Mouse (Mus musculus): ENCODE data around the gene Ambn. TPM values are rescaled to one million over a fixed set of nuclear protein-coding genes. Genes with fewer than 3 reads are reported as not detected.
"Not testable (repeated sequence)": the region's sequence is repeated elsewhere in the genome, so short reads cannot be mapped to it uniquely, and the experiment has no call there.

Ambn gene
- not detected for total RNA-seq (2021)
- long read RNA-seq, experiment 1, result 0 reads
- long read RNA-seq, experiment 2, result 0 reads

DNA sequence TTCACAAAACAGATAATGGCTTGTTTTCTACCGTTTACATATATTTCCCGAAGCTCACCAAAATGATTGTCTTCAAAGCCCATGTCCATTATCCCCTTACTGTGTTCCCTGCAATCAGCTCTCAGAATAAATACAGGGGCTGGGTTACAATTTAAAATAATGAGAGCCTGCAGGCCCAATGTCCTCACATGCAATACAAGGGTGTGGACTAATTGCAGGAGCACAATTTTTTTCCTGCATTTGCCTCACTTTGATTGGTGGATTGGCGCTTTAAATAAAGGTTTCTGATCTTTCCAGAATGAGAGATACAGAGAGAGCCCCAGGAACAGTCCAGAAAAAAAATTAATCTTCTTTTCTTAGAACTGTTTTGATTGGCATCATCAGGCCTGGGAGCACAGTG lies at the start of gene Ambn:
Gene Ambn, plus strand, starts transcription at position 301 of the 400 bp plus-strand sequence.
- DNase-seq, result no peak
- intact Hi-C loops (cut with DNase I; ENCODE audit: low total_unique reads), result no loop called here

DNA sequence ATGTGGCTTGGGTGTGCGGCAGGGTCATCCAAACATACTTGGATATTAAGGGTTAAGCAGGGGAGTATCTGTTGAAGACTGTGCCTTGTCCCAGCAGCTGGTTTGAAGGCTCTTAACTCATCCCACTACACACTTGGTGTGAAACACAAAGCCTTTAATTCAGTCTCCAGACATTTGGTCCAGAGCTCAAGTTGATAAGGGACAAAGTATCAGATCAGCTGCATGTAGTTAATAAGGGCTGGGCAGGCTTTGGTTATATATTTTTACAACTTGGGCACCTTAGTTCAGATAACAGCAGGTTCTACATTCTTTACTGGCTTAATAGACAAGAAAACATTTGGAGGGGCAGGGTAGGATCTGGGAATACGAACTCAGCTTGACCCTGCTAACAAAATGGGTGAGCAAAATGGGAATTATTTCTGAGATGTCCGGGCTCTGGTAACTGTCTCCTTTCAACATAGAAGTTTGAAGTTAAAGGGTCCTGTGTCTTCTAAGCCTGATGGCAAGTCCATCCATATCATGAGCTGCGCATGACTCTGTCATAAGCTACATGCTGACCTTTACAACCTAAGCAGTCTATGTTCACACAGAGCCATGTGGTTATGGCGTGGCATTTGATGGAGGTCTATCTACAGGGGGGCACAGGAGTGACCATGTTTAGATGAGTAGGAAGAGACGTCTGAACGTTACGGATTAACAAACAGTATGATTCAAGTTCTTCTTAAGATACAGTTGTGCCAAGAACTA lies 35.3 kb upstream of the Ambn start:
- intact Hi-C loops (cut with DNase I; ENCODE audit: low total_unique reads), result no loop called here
- no peak for DNase-seq

DNA sequence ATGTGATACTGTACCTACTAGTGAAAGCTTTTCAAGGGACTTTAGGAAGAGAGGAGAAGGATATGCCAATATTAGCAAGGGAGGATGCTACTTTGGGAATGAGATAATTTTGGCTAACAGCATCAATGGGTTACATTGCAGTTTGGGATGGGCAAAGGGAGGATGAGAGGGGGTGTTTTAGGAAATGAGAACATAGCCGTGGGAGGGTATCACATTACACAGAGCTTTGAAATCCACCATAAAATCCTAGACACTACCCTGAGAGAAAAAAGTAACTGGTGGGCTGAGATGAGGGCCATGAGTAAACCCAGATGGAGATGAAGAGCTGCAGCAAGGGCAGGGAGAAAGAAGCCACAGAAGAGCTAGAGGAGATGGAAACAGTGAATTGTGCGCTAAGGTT lies 30.9 kb upstream of the Ambn start:
- DNase-seq; intact Hi-C loops (cut with DNase I; ENCODE audit: low total_unique reads): not testable (repeated sequence)

DNA sequence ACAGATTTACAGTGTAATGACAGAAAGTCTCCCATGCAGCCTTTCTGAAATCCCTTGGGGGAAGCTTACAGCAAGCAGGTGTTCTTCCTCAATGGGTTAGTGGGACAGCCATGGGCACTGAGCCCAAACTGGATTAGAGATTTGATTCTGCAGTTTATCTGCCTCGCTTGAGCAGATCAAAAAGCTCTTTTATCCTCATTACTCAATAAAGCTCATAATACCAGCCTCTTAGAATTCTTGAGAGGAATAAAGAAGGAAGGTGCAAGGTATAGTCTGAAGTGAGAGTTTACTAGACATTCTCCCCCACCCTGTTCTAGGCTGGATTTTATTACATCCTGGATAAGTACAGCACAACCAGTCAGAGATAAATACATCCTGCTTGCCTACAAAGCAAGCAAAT lies 29.0 kb upstream of the Ambn start:
- intact Hi-C loops (cut with DNase I; ENCODE audit: low total_unique reads), result no loop called here
- DNase-seq, result no peak

DNA sequence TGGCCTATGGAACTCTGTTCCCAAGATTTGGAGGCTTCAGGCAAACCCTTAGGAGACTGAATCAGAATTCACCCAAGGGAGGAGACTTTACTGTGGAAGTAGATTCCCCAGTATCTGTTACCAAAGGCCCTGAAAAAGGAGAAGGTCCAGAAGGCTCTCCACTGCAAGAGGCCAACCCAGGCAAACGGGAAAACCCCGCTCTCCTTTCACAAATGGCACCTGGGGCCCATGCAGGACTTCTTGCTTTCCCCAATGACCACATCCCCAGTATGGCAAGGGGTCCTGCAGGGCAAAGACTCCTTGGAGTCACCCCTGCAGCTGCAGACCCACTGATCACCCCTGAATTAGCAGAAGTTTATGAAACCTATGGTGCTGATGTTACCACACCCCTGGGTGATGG lies 11.7 kb downstream of the Ambn start:
- DNase-seq, result no peak

DNA sequence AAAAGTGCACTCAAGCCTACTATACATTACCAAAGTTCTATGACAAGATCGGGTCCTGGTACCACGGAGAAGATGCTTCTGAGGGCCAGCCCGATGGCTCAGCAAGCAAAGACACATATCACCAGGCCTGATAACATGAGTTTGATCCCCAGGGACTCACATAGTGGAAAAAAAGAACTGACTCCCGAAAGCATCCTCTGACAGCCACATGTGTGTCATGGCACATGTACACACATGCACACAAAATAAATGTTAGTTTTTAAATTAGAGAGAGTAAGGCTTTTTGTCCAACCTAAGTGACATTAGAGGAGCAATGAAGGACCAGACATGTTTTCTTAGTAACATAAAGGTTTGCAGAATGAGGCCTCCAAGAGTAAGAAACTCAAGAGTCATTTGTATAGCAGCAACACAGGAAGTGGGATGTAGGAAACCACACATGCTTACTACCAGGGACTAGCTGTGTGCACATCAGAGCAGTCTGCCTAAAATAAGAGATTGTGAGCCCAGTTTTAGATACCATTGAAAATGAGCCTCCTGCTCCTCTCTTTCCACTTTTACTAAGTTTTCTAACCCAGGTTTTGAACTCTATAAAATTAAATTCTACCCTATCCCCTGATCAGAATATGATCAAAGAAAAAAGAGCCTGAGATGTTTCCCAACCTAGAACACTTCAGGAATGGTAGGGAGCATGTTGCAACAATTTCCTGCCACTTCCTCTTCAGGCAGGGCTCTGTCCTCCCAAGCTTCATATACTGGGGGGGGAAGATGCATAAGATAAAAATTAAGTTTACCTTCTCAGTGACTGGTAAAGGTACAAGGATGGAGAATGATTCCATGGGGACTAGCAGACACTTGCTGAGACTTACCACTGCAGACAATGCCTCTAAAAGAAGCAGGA lies 13.3 kb downstream of the Ambn start:
- intact Hi-C loops (cut with DNase I; ENCODE audit: low total_unique reads), result no loop called here
- no peak for DNase-seq

More for the DNA sequence above, 11.7 kb downstream of the Ambn start:
- intact Hi-C loops (cut with DNase I; ENCODE audit: low total_unique reads), result no loop called here

DNA sequence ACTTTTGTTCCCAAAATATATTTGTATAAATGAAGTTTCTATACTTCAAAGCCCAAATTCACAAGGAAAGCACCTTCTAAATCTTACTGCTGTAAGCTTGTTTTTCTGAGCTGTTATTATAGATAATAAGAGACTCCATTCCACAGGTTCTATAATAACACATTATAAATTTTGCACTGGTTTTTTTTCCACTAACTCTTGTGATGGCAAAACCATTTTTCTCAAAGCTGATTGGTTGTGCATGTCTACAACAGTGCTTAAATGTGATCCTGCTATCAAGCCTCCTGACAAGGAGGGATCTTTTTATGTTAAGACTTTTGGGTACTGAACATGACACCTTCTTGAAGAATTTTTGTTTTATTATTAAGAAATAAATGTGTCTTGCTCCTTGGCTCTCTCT lies 31.9 kb downstream of the Ambn start, which contains the start of gene Enam:
Gene Enam, plus strand, starts transcription at position 301 of the 400 bp plus-strand sequence.
- intact Hi-C loops (cut with DNase I; ENCODE audit: low total_unique reads), result no loop called here
- DNase-seq, result no peak

DNA sequence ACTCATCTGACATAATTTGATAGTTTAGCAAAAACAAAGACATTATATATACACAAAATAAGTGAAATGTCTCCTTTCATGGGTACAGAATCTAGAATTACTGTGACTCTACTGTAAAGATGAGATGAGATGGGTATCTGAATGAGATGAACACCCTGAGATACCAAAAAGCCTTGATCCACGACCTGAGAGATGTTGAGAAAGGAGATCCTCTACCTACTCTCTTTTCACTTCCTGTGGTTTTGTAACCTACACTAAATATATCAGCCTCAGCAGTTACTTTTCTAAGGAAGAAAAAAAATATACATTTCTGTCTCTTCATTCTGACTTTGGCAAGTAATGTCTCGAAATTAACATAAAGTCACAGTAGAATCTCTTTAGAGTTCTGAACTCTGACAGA lies 33.2 kb downstream of the Ambn start:
- intact Hi-C loops (cut with DNase I; ENCODE audit: low total_unique reads), result no loop called here
- no peak for DNase-seq

DNA sequence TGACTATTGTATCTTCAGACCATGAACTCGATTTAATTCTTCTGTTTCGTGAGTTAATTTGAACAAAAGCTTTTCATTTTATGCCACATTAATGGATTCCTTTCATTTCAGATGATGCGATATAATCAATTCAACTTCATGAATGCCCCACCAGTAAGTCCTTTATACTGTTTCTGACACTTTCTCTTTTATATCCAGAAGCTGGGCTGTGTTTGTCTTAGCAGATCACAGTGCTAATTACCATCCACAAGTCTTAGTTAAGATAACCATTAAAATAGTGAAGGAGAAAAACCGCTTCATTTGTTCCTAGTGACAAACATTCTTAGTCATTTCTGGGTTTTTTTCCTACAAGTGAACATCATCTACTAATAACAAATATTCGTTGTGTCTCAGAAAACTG lies 35.3 kb downstream of the Ambn start:
- intact Hi-C loops (cut with DNase I; ENCODE audit: low total_unique reads), result no loop called here
- DNase-seq, result no peak

DNA sequence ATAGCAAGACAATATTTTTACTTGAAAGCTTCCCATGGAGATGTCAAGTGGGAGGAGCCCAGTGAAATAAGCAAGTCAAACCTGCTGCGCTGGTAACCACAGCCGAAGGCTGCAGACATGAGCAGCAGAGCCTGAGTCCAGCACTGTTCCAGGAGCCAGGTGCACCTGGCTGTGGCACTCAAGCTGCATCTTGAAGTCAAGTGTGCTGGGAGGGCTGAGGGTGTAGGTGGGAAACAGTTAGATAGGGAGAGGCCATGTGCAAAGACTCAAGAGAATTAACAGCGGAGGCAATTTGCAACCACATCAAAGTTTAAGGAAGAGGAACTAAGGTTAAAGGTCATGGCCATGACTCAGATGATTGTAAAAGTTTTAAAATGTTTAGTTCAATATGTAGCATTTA lies 44.0 kb downstream of the Ambn start:
- intact Hi-C loops (cut with DNase I; ENCODE audit: low total_unique reads), result no loop called here
- DNase-seq, result no peak

DNA sequence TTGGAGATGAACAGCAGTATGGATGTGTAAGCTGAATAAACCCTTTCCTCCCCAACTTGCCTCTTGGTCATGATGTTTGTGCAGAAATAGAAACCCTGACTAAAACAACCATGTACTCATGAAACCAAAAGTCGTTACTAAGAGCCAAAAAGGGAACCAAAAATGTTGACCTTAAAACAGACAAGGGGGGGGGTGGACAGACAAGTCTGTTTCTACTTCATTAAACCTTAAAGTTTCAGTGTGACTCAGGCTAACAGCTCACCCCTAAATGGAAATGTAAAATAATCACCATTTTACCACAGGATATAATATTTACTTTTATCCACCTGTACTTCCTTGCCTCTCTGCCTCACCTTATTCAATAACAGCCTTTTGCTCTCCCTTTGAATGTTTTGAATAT lies 52.8 kb downstream of the Ambn start:
- intact Hi-C loops (cut with DNase I; ENCODE audit: low total_unique reads), result no loop called here

DNA sequence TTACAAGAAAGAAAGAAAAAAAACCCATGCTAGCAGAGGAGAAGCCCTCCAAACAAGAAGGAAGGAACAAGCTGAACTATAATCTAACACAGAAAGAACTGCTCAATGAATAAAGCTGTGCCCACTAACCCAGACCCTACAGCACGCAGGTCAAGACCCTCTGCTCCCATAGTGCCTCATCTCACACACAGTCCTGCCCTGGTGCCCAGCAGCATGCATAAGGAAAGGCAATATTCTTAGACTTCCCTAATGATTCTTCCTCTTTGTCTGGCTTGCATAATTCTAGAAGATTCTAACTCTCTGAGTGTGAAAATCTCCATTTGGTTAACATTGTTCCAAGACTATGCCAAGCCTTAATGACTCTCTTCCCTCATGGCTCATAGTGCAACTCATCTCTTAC lies 53.2 kb downstream of the Ambn start:
- intact Hi-C loops (cut with DNase I; ENCODE audit: low total_unique reads), result no loop called here

More for the DNA sequence above, 52.8 kb downstream of the Ambn start:
- no peak for DNase-seq

More for the DNA sequence above, 53.2 kb downstream of the Ambn start:
- no peak for DNase-seq

Other genes starting within 250 kb of the Ambn start
- not detected for gene Gm7714, start 187.1 kb upstream of the Ambn start, total RNA-seq (2021)
- gene Prol1, start 138.7 kb upstream of the Ambn start, total RNA-seq (2021), result not detected
- gene Amtn, start 79.9 kb upstream of the Ambn start, total RNA-seq (2021), result not detected
- gene Enam, start 32.0 kb downstream of the Ambn start, total RNA-seq (2021), result not detected
- gene Jchain, start 71.9 kb downstream of the Ambn start, total RNA-seq (2021), result under 1 TPM; 0.24 to 0.43 TPM
- gene Utp3, start 98.5 kb downstream of the Ambn start, total RNA-seq (2021), result 10 to 100 TPM; 22.5 to 23.4 TPM
- 1 to 10 TPM; 7.0 to 8.4 TPM for gene Rufy3, start 109.0 kb downstream of the Ambn start, total RNA-seq (2021)
- gene Grsf1, start 220.2 kb downstream of the Ambn start, total RNA-seq (2021), result 100 to 1,000 TPM; 112 to 120 TPM

Data from gastrocnemius, postnatal 14 days (tissue).